Mouse (Mus musculus) liver, embryonic 14.5 days (tissue): ENCODE results near the gene Cox10. TPM values are rescaled to one million over a fixed set of nuclear protein-coding genes. Genes with fewer than 3 reads are reported as not detected.

Source experiments
- ATAC-seq: fragments of 200-750 bp; cut with Nextera tagmentation; 2 replicates; pipeline ENCODE4 v1.8.0; 2017; ENCODE audit warnings: moderate number of reproducible peaks, mild to moderate bottlenecking, moderate library complexity; ENCODE audit not compliant: insufficient read depth
- DNase-seq, 3 experiments: peaks; one replicate each; pipeline ENCODE4 v3.0.0-alpha.2; 2012 to 2013; ENCODE audit warnings: low read depth in 3 of 3, low spot score in 3 of 3
- H3K27ac ChIP-seq: fragments of 300-500 bp; sonication (generic); 2 replicates; pipeline ENCODE4 v1.5.1; 2014; ENCODE audit warnings: moderate library complexity, mild to moderate bottlenecking, control low read depth, inconsistent platforms
- H3K27me3 ChIP-seq: fragments of 300-500 bp; sonication (generic); 2 replicates; pipeline ENCODE4 v1.6.1; 2014; ENCODE audit warnings: mild to moderate bottlenecking, low read length, moderate library complexity; ENCODE audit not compliant: control insufficient read depth, insufficient read depth
- H3K36me3 ChIP-seq: fragments of 300-500 bp; sonication (generic); replicated peaks from 2 replicates; pipeline ENCODE4 v1.6.1; 2014; ENCODE audit warnings: low read depth; ENCODE audit not compliant: control insufficient read depth, insufficient read depth
- H3K4me1 ChIP-seq, 2 experiments: fragments of 200-500 bp in 1 of 2; fragments of 300-500 bp in 1 of 2; sonication (generic) in 1 of 2; replicated peaks; 2 replicates each; pipeline ENCODE4 v1.6.1; 2012 to 2014; ENCODE audit warnings: antibody characterized with exemption in 1 of 2, inconsistent platforms in 1 of 2, low read length in 1 of 2; ENCODE audit not compliant: control insufficient read depth in 2 of 2, insufficient read depth in 2 of 2
- H3K4me2 ChIP-seq: fragments of 300-500 bp; sonication (generic); 2 replicates; pipeline ENCODE4 v1.6.1; 2014; ENCODE audit warnings: low read depth, mild to moderate bottlenecking, control low read depth, moderate library complexity
- H3K4me3 ChIP-seq, 2 experiments: fragments of 200-500 bp in 1 of 2; fragments of 300-500 bp in 1 of 2; sonication (generic) in 1 of 2; 2 replicates each; pipeline ENCODE4 v1.5.1; 2012 to 2014; ENCODE audit warnings: low read depth in 2 of 2, low read length in 2 of 2, mild to moderate bottlenecking in 2 of 2, control low read depth in 1 of 2, inconsistent platforms in 1 of 2, moderate library complexity in 1 of 2; ENCODE audit not compliant: insufficient read depth in 1 of 2
- H3K9ac ChIP-seq: fragments of 300-500 bp; sonication (generic); replicated peaks from 2 replicates; pipeline ENCODE4 v1.6.1; 2014; ENCODE audit warnings: mild to moderate bottlenecking, control low read depth, moderate library complexity
- H3K9me3 ChIP-seq: fragments of 300-500 bp; sonication (generic); 2 replicates; pipeline ENCODE4 v1.6.1; 2016; ENCODE audit warnings: low read length, mixed read lengths; ENCODE audit not compliant: control insufficient read depth
- CTCF ChIP-seq: IDR thresholded peaks from 2 replicates; pipeline ENCODE4 v1.5.1; 2016; ENCODE audit warnings: antibody characterized with exemption, low read depth, control low read depth
- EP300 ChIP-seq: IDR thresholded peaks from 2 replicates; pipeline ENCODE4 v1.6.1; 2016; ENCODE audit warnings: antibody characterized with exemption, low read depth
- WGBS: fragments of 180-500 bp; shearing (Covaris S2); extraction: QIAGEN DNeasy Blood & Tissue Kit; methylation state at CpG from one replicate; pipeline ENCODE4 v1.1.7; 2014; ENCODE audit not compliant: insufficient replicate concordance; 5-methylcytosine and 5-hydroxymethylcytosine counted together
- polyA plus RNA-seq, 2 experiments: library from polyadenylated mRNA; depleted of rRNA in 1 of 2; stranded (reverse) in 1 of 2; unstranded in 1 of 2; fragments of >200 nt; fragmentation: Nextera tagmentation in 1 of 2; extraction: Ambion mirVana in 1 of 2; gene quantifications; 2 replicates each; pipeline versions ENCODE4 v1.2.1 to v1.2.3; 2012 to 2014

Gene Cox10
- polyA plus RNA-seq, 2 experiments, result 4.3 to 9.2 TPM

DNA sequence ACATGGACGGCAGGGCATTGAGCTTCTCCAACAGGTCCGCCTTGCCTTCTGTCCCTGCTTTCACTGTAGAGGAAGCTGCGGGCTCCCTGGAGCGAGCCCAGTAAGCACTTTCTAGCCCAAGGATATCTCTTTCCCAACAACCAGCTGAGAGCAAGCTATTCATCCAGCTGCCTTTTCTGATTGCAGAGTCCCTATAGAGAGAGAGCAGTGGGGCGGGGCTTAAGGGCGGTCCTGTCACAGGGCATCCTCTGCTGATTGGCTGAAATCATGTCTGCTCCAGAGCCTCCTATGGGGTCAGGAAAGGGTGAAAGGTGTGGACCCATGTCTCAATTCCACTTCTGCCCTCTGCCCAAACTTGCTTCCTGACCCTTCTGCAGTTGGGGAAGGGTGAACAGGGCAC lies 152.4 kb downstream of the Cox10 start:
- WGBS, result 50% methylated on average over 6 of the region's 6 CpGs
- no peak overlapping the region for H3K27ac ChIP-seq
- H3K27me3 ChIP-seq, result peaks cover 41% of the 10 kb centered on the region
- no peaks in the 10 kb centered on the region; a peak in 2 of 4 replicates for H3K4me1 ChIP-seq
- DNase-seq, result no peak
- ATAC-seq, result no peak
- H3K4me2 ChIP-seq, result no peak overlapping the region
- H3K9ac ChIP-seq, result no peak overlapping the region
- no peak for TF ChIP-seq CTCF
- TF ChIP-seq EP300, result no peak
- H3K36me3 ChIP-seq, result no peaks in the 10 kb centered on the region
- no peaks in the 10 kb centered on the region for H3K9me3 ChIP-seq
- no peak overlapping the region for H3K4me3 ChIP-seq

DNA sequence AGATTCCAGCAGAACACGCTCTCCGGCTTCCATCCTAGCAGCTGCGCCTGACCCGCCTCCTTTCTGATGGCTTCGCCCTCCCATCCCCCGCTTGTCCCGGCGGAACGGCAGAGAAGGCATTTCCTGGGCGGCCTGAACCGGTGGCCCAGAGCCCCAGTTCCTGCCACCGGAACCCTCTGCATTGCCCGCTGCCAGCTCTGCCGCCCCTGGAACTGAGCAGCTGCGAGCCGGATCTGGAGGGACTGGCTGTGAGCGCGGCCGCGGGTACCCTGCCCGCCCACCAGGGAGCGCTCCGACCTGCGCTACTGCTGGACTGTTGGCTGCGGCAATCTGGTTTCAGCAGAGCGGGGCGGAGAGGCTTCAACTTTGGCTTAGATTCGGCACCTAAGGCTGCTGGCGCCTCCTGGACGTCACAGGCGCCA lies 154.1 kb downstream of the Cox10 start:
- H3K27me3 ChIP-seq, result peaks cover 58% of the 10 kb centered on the region
- no peaks in the 10 kb centered on the region for H3K36me3 ChIP-seq
- no peak for DNase-seq
- TF ChIP-seq CTCF, result peak; percentile 87
- TF ChIP-seq EP300, result no peak
- H3K4me2 ChIP-seq, result peak overlapping the region; percentile 49; the same call in 1 of the 2 replicates
- 0 out of 2 replicates have a peak, but pooled peaks have one; percentile 14 for ATAC-seq
- no peak overlapping the region for H3K9ac ChIP-seq
- no peaks in the 10 kb centered on the region; a peak in 2 of 4 replicates for H3K4me1 ChIP-seq
- no peaks in the 10 kb centered on the region for H3K9me3 ChIP-seq
- peak overlapping the region in 1 of 2 experiments; percentile 5; a peak in 2 of 4 replicates for H3K4me3 ChIP-seq
- WGBS, result under 1% methylated on average over 31 of the region's 31 CpGs
- H3K27ac ChIP-seq, result no peak overlapping the region

DNA sequence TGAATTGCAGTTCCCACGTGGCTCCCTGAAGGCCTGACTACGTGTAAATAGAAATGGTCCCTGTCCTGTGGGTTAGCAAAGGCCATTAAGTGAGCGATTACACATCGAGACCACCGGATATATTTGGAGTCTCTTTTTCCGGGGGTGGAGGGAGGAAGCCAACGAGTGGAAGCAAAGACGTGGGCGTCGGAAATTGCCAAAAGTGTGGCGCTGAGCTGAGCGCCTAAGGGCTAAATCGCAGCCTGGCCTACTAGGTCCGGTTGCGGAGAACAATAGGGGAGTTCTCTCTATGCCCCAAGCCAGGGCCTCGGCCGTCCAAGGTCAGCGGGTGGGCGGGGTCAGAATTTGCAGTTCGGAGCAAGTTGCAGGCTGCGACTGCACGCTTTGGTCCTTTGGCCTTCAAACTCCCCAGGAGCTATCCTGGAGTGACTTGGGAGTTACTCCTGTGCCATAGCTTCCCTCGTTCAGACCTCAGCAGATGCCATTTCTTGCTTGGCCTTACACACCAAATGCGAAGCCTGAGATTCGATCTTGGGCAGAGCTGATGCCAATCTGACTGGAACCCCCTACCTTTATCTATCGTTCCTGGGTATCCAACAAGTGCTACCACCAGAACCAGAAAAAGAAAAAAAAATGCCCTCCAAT lies 154.9 kb downstream of the Cox10 start:
- H3K27ac ChIP-seq, result no peak overlapping the region
- H3K4me1 ChIP-seq, result no peaks in the 10 kb centered on the region; a peak in 2 of 4 replicates
- DNase-seq (no peak), ATAC-seq (no peak)
- peaks cover 65% of the 10 kb centered on the region for H3K27me3 ChIP-seq
- H3K9ac ChIP-seq, result no peak overlapping the region
- TF ChIP-seq CTCF (no peak), EP300 (no peak)
- H3K9me3 ChIP-seq, result no peaks in the 10 kb centered on the region
- 2% methylated on average over 26 of the region's 26 CpGs for WGBS
- peak overlapping the region; percentile 56; the same call in 1 of the 2 replicates for H3K4me2 ChIP-seq
- H3K4me3 ChIP-seq, result no peak overlapping the region
- H3K36me3 ChIP-seq, result no peaks in the 10 kb centered on the region

DNA sequence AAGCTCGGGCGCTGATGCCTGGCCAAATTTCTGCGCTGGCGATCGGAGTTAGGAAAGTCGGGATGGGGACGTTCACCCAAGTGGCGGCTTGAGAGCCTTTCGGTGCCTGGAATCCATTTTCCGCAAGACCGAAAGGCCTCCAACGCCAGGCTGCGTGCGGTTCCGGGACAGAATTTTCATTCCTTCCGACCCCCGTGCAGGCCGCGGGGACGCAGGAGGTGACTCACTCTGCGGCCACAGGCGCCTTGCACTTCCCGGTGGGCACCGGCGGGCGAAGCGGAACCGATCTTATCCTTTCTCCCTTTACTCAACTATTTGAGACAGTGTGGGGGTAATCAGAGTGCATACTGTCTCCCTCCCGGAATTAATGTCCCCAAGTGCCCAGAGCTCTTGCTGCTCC lies 155.9 kb downstream of the Cox10 start:
- H3K4me3 ChIP-seq, result peak overlapping the region; percentile 21 to 27; a peak in 2 of 4 replicates
- WGBS, result under 1% methylated on average over 29 of the region's 29 CpGs
- ATAC-seq (no peak), DNase-seq (no peak)
- H3K9me3 ChIP-seq, result no peaks in the 10 kb centered on the region
- no peaks in the 10 kb centered on the region for H3K36me3 ChIP-seq
- H3K4me2 ChIP-seq, result peak overlapping the region; percentile 56
- H3K27ac ChIP-seq, result no peak overlapping the region
- peaks cover 76% of the 10 kb centered on the region for H3K27me3 ChIP-seq
- no peaks in the 10 kb centered on the region; a peak in 2 of 4 replicates for H3K4me1 ChIP-seq
- H3K9ac ChIP-seq, result no peak overlapping the region
- TF ChIP-seq CTCF (no peak), EP300 (no peak)

DNA sequence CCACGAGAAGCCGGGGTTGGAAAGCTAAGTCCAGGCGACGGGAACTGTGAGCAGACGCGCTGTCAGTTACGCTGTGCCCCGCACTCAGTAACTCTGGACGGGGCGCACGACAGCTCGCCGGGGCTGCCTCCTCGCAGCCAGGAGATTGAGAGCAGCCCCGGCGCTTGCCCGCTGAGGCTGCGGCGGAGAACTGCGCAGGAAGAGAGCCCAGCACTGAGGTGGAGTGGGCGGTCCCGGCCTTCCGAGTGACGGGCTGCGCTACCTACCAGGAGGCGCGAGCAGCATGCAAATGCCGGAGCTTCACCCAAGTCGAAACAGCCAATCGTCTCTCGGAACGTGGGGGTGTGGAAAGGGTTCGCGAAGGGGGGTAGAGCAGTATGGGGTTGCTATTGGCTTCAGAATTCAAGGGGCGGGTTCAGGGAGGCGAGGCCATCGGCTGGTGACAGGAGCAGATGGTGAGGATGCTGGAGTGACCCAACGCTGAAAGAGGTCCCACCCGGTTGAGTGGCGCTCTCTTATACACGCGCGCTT lies 157.1 kb downstream of the Cox10 start, which contains the start of gene Hs3st3b1:
TSS of gene Hs3st3b1 (minus strand) at position 200 of the 531 bp plus-strand sequence.
- Histone ChIP-seq H3K4me1 (no peaks in the 10 kb centered on the region; a peak in 2 of 4 replicates), H3K4me3 (peak within 1 kb of the TSS; percentile 50 to 61), H3K27ac (no peak within 1 kb of the TSS), H3K9me3 (no peaks in the 10 kb centered on the region), H3K4me2 (peak within 1 kb of the TSS; percentile 56), H3K27me3 (peaks cover 86% of the 10 kb centered on the region), H3K36me3 (no peaks in the 10 kb centered on the region), H3K9ac (peak within 1 kb of the TSS; percentile 43)
- peak; percentile 84 for ATAC-seq
- WGBS, result under 1% methylated on average over 43 of the region's 43 CpGs
- no peak for TF ChIP-seq CTCF
- DNase-seq, result peak; percentile 57 to 73 (median 65)
